Mouse (Mus musculus): ENCODE results near the gene Vwce. TPM values are rescaled to one million over a fixed set of nuclear protein-coding genes. Genes with fewer than 3 reads are reported as not detected.
A peak's percentile ranks its signal among the peaks of the same experiment; 100 is the strongest.

Gene Vwce
- polyA plus RNA-seq (2015; fragmentation: Nextera tagmentation; extraction: Ambion mirVana) = 1.7 and 2.4 TPM in 2 replicates

GRCm38 (mm10) chr19:10634106-10634871, at the start of gene Vwce:
Gene Vwce, plus strand, starts transcription at chr19:10634213.
- Histone ChIP-seq H3K27ac (replicated peaks) (peak within 1 kb of the TSS; percentile 38), H3K9ac (replicated peaks) (peak within 1 kb of the TSS; percentile 57)

DNA sequence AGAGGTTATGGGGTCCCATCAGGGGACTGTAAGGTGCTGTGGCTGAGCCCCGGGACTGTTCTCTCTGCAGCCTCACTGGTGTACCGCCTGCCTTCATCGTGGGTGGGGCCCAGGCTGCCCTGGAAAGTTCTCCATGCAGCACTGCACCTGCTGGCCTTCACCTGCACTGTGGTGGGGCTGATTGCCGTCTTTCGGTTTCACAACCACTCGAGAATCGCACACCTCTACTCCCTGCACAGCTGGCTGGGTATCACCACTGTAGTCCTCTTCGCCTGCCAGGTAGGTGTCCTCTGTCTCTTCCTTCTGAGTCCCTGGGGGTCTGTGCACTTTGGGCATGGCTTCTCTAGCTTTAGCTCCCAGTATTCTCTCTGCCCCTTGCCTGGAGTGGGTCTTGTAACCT, 48.9 kb upstream of the Vwce start:
- 85% methylated on average over 8 of the region's 8 CpGs for WGBS
- no peak overlapping the region for H3K9ac ChIP-seq (replicated peaks)

More at GRCm38 (mm10) chr19:10634106-10634871, at the start of gene Vwce:
- H3K4me3 ChIP-seq (replicated peaks) = peak within 1 kb of the TSS; percentile 47
- H3K4me2 ChIP-seq = peak within 1 kb of the TSS; percentile 96
- H3K9me3 ChIP-seq (replicated peaks) = no peaks in the 10 kb centered on the region
- H3K36me3 ChIP-seq = peaks cover 21% of the 10 kb centered on the region
- peaks cover 18% of the 10 kb centered on the region for H3K4me1 ChIP-seq
- peak; percentile 86 for ATAC-seq (ENCODE audit: low FRiP score)
- 3% methylated on average over 32 of the region's 32 CpGs for WGBS
- no peaks in the 10 kb centered on the region for H3K27me3 ChIP-seq (replicated peaks)

DNA sequence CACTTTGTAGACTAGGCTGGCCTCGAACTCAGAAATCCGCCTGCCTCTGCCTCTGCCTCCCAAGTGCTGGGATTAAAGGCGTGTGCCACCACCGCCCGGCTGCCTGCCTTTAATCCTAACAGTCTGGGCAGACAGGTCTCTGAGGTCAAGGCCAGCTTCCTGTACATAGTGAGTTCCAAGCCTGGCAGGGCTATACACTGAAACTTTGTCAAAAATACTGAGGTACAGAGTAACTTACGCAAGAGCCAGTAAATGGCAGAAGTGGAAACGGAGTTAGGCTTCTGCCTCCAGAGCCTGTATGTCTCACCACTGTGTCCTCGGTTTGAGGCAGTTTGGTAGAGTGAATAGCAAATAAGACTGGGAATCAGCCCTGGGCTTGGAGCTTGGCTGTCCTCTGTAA, 46.8 kb upstream of the Vwce start:
- H3K9ac ChIP-seq (replicated peaks) = no peak overlapping the region
- H3K36me3 ChIP-seq = peaks cover 18% of the 10 kb centered on the region
- no peak overlapping the region for H3K27ac ChIP-seq (replicated peaks)
- WGBS = 91% methylated on average over 8 of the region's 8 CpGs
- no peak overlapping the region for H3K4me2 ChIP-seq
- H3K4me1 ChIP-seq = no peaks in the 10 kb centered on the region
- ATAC-seq (ENCODE audit: low FRiP score) = no peak
- no peaks in the 10 kb centered on the region for H3K9me3 ChIP-seq (replicated peaks)
- H3K27me3 ChIP-seq (replicated peaks) = no peaks in the 10 kb centered on the region
- H3K4me3 ChIP-seq (replicated peaks) = no peak overlapping the region

More for the DNA sequence above, 48.9 kb upstream of the Vwce start:
- no peak for ATAC-seq (ENCODE audit: low FRiP score)
- Histone ChIP-seq H3K36me3 (peaks cover 11% of the 10 kb centered on the region), H3K4me2 (no peak overlapping the region), H3K4me1 (no peaks in the 10 kb centered on the region), H3K27ac (replicated peaks) (no peak overlapping the region), H3K27me3 (replicated peaks) (no peaks in the 10 kb centered on the region), H3K4me3 (replicated peaks) (no peak overlapping the region), H3K9me3 (replicated peaks) (no peaks in the 10 kb centered on the region)

DNA sequence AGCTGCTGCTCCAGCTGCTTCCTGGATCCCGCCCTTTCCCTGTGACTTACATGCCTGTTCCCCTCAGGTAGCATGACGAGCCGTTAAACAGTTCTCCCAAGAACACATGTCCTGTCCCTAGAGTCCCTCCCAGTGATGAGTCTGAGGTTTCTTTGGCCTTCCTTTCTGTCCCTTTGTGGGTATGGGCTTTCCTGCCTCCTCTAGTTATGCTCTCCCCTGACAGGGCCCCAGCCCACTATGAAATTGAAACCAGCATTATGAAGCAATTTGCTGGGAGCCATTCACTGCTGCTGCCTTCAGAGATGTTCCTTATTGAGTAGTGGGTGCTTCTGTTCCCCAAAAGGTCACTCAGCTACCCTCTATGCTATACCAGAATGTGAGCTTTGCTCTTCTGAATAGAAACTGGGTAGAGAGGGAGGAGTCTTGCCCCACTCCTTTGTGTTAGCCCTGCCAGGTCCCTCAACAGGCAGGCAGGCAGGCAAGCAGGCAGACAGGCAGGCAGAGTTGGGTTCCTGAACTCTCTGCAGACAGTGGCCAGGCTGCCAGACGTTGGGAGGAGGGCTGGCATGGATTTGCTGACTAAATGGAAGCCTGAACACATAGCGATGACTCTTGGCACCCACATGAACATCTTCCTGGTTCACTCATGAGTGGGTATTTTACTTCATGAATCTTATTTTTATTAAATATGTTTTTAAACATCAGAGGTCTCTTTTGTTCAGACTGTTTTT, 44.7 kb upstream of the Vwce start:
- Histone ChIP-seq H3K27ac (replicated peaks) (no peak overlapping the region), H3K27me3 (replicated peaks) (no peaks in the 10 kb centered on the region), H3K9me3 (replicated peaks) (no peaks in the 10 kb centered on the region), H3K4me2 (no peak overlapping the region), H3K9ac (replicated peaks) (no peak overlapping the region), H3K4me1 (no peaks in the 10 kb centered on the region), H3K36me3 (peaks cover 29% of the 10 kb centered on the region), H3K4me3 (replicated peaks) (no peak overlapping the region)
- no peak for ATAC-seq (ENCODE audit: low FRiP score)
- WGBS = 68% methylated on average over 5 of the region's 5 CpGs

GRCm38 (mm10) chr19:10590301-10590700, 43.7 kb upstream of the Vwce start:
- H3K27me3 ChIP-seq (replicated peaks) = no peaks in the 10 kb centered on the region
- H3K9ac ChIP-seq (replicated peaks) = no peak overlapping the region
- no peak overlapping the region for H3K4me2 ChIP-seq
- H3K36me3 ChIP-seq = peaks cover 40% of the 10 kb centered on the region
- H3K9me3 ChIP-seq (replicated peaks) = no peaks in the 10 kb centered on the region
- 72% methylated on average over 3 of the region's 3 CpGs for WGBS
- H3K4me1 ChIP-seq = no peaks in the 10 kb centered on the region
- no peak overlapping the region for H3K27ac ChIP-seq (replicated peaks)
- no peak overlapping the region for H3K4me3 ChIP-seq (replicated peaks)
- no peak for ATAC-seq (ENCODE audit: low FRiP score)

- Histone ChIP-seq H3K27me3 (replicated peaks) (no peaks in the 10 kb centered on the region), H3K36me3 (peaks cover 46% of the 10 kb centered on the region), H3K9ac (replicated peaks) (no peak overlapping the region), H3K4me1 (no peaks in the 10 kb centered on the region), H3K4me3 (replicated peaks) (no peak overlapping the region), H3K9me3 (replicated peaks) (no peaks in the 10 kb centered on the region), H3K4me2 (no peak overlapping the region), H3K27ac (replicated peaks) (no peak overlapping the region)
- ATAC-seq (ENCODE audit: low FRiP score) = no peak
- WGBS = 94% methylated on average over 6 of the region's 6 CpGs
These were observed 42.2 kb upstream of the Vwce start for GRCm38 (mm10) chr19:10591659-10592377.

DNA sequence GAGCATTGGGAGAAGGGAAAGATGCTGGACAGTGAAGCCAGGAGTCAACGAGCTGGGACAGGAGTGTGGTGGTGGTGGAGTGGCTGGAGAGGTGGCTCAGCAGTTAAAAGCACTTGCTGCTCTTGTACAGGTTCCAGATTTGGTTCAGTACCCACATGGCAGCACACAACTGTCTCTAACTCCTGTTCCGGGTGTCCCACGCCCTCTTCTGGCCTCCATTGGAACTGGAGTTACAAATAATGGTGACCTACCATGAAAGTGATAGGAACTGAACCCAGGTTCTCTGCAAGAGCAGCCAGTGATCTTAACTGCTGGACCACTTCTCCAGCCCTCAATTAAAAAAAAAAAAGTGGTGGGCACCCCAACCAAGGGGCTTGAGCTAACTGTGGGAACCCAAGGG, 35.8 kb upstream of the Vwce start:
- no peak overlapping the region for H3K4me2 ChIP-seq

GRCm38 (mm10) chr19:10599648-10600047, 34.4 kb upstream of the Vwce start:
- no peak overlapping the region for H3K27ac ChIP-seq (replicated peaks)
- WGBS = 95% methylated on average over 2 of the region's 2 CpGs
- no peak for ATAC-seq (ENCODE audit: low FRiP score)
- H3K27me3 ChIP-seq (replicated peaks) = no peaks in the 10 kb centered on the region
- H3K4me1 ChIP-seq = peaks cover 29% of the 10 kb centered on the region
- no peak overlapping the region for H3K4me2 ChIP-seq
- no peaks in the 10 kb centered on the region for H3K9me3 ChIP-seq (replicated peaks)
- H3K36me3 ChIP-seq = peaks cover 28% of the 10 kb centered on the region
- H3K4me3 ChIP-seq (replicated peaks) = no peak overlapping the region
- H3K9ac ChIP-seq (replicated peaks) = no peak overlapping the region

More for the DNA sequence above, 35.8 kb upstream of the Vwce start:
- WGBS = 50% methylated on average over 3 of the region's 3 CpGs
- Histone ChIP-seq H3K9ac (replicated peaks) (no peak overlapping the region), H3K27ac (replicated peaks) (no peak overlapping the region), H3K4me1 (peaks cover 15% of the 10 kb centered on the region), H3K27me3 (replicated peaks) (no peaks in the 10 kb centered on the region), H3K36me3 (peaks cover 39% of the 10 kb centered on the region), H3K9me3 (replicated peaks) (no peaks in the 10 kb centered on the region), H3K4me3 (replicated peaks) (no peak overlapping the region)
- no peak for ATAC-seq (ENCODE audit: low FRiP score)

DNA sequence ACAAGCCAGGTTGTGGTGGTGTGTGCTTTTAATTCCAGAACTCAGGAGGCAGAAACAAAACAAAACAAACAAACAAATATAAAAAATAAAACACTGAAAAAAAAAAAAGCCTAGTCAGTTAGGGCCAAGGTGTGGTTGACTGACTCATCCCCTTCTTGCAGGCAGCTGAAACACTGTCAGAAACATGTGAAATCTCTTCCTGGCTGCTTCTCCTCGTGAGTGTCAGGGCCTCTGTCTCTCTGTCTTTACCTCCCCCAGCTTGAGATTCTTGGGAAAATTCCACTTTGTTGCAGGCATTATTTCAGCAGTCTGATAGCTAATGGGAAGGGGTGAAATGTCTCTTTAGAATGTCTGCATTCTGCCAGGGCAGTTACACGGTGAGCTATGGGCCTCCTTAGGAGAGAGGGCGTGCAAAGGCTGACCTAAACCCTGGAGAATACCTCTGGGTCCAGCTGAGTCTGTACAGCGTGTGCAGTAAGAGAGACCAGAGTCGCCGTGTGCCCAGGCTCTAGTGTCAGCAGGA, 31.7 kb upstream of the Vwce start:
- peak overlapping the region; percentile 92 for H3K27ac ChIP-seq (replicated peaks)
- no peak for ATAC-seq (ENCODE audit: low FRiP score)
- H3K9ac ChIP-seq (replicated peaks) = peak overlapping the region; percentile 51
- peaks cover 15% of the 10 kb centered on the region; the same call in 1 of the 2 replicates for H3K36me3 ChIP-seq
- peaks cover 44% of the 10 kb centered on the region for H3K4me1 ChIP-seq
- peak overlapping the region; percentile 59 for H3K4me2 ChIP-seq
- WGBS = under 1% methylated on average over 6 of the region's 6 CpGs
- no peaks in the 10 kb centered on the region for H3K9me3 ChIP-seq (replicated peaks)
- H3K4me3 ChIP-seq (replicated peaks) = peak overlapping the region; percentile 35
- H3K27me3 ChIP-seq (replicated peaks) = no peaks in the 10 kb centered on the region

DNA sequence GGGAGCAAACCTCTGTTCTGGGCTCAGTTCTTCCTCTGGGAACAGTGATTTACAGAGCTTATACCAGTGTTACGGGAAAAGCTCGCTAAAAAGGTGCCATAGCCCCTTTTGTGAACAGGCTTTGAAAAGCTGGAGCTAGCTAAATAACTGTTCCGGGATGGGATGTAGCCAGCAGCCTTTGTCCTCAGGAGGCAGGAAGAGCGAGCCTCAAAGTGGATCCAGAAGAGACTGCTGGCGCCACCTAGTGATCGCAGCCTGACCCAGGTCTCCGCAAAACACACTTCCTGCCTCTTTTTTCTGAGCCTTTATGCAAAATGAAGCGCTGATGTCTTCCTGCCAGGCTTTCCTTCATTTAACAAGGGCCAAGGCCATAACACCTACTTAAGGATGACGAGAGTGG, 31.2 kb upstream of the Vwce start:
- H3K27me3 ChIP-seq (replicated peaks) = no peaks in the 10 kb centered on the region
- peak overlapping the region; percentile 59 for H3K4me2 ChIP-seq
- H3K9ac ChIP-seq (replicated peaks) = peak overlapping the region; percentile 51
- peaks cover 48% of the 10 kb centered on the region for H3K4me1 ChIP-seq
- ATAC-seq (ENCODE audit: low FRiP score) = peak; percentile 65
- WGBS = 2% methylated on average over 9 of the region's 9 CpGs
- no peaks in the 10 kb centered on the region for H3K9me3 ChIP-seq (replicated peaks)
- H3K36me3 ChIP-seq = peaks cover 16% of the 10 kb centered on the region
- H3K27ac ChIP-seq (replicated peaks) = peak overlapping the region; percentile 92
- peak overlapping the region; percentile 35 for H3K4me3 ChIP-seq (replicated peaks)

All from neural tube, embryonic 15.5 days (tissue).